ENCODE assay signal across 11 mouse cellular contexts in genomic region chr16:31412321-31412720, GRCm38 (mm10). TPM values are rescaled to one million over a fixed set of nuclear protein-coding genes. Genes with fewer than 3 reads are reported as not detected.
DNase-seq lines count a peak whose midpoint lies in the region; ATAC-seq and TF ChIP-seq lines count a peak whose summit lies in the region.
"Had no signal": no experiment of that assay in that cellular context is flagged by ENCODE, and none has a peak within 500 bp of the region (broad histone marks: within the 10 kb centered on the region; RNA-seq: fewer than 3 reads in every experiment).

No protein-coding gene starts in this region.

- H3K4me2 ChIP-seq in heart, postnatal 0 days (ENCODE audit: low read depth, low read length) = no peak overlapping the region
- no peak overlapping the region for H3K4me2 ChIP-seq in midbrain, embryonic 14.5 days (ENCODE audit: low read length)
- H3K4me2 ChIP-seq: midbrain, embryonic 11.5 days had no signal

- no peaks in the 10 kb centered on the region for H3K4me1 ChIP-seq in heart, postnatal 0 days (ENCODE audit: control insufficient read depth, insufficient read depth)
- H3K4me1 ChIP-seq in midbrain, embryonic 14.5 days (ENCODE audit: control insufficient read depth, insufficient read depth, low read length) = no peaks in the 10 kb centered on the region

- peak; percentile 51; the same call in 1 of the 2 replicates for ATAC-seq in heart, postnatal 0 days (ENCODE audit: insufficient read depth, low read depth)
- ATAC-seq in midbrain, embryonic 14.5 days (ENCODE audit: low FRiP score, low TSS enrichment) = no peak

- TF ChIP-seq CTCF in heart, postnatal 0 days (IDR thresholded peaks at IDR 0.05; ENCODE audit: low read depth) = no peak

- H3K9ac ChIP-seq in heart, postnatal 0 days (replicated peaks; ENCODE audit: low read depth, low read length) = no peak overlapping the region
- no peak overlapping the region for H3K9ac ChIP-seq in midbrain, embryonic 14.5 days (replicated peaks; ENCODE audit: low read length)

- no peaks in the 10 kb centered on the region for H3K9me3 ChIP-seq in heart, postnatal 0 days (replicated peaks; ENCODE audit: control insufficient read depth, low read length)
- H3K9me3 ChIP-seq in midbrain, embryonic 14.5 days (ENCODE audit: control insufficient read depth, low read length) = no peaks in the 10 kb centered on the region

- DNase-seq in adrenal gland, adult 2 months = peak; percentile 70
- DNase-seq in adrenal gland, adult 18-20 months (ENCODE audit: low spot score in 2 of 2) = no peak
- DNase-seq in left cerebral cortex, postnatal 4 days = peak; percentile 58
- no peak for DNase-seq in left cerebral cortex, adult 18-20 months (ENCODE audit: low spot score in 2 of 2)
- peak; percentile 32 for DNase-seq in heart, postnatal 0 days (ENCODE audit: low spot score)
- DNase-seq in lung, postnatal 36 days = peak; percentile 43
- no peak for DNase-seq in midbrain, embryonic 14.5 days
- DNase-seq in Muller cell, postnatal 12 days (ENCODE audit: inconsistent ontology term) = no peak
- DNase-seq: right cerebral cortex, postnatal 14 days had no signal

- no peaks in the 10 kb centered on the region for H3K27me3 ChIP-seq in heart, postnatal 0 days (ENCODE audit: control insufficient read depth, insufficient read depth, low read length)
- no peaks in the 10 kb centered on the region for H3K27me3 ChIP-seq in midbrain, embryonic 14.5 days (ENCODE audit: control insufficient read depth, insufficient read depth, low read length)

- 60% methylated on average over 14 of the region's 14 CpGs for WGBS in heart, postnatal 0 days
- 79% methylated on average over 14 of the region's 14 CpGs for WGBS in midbrain, embryonic 14.5 days

- H3K4me3 ChIP-seq in heart, postnatal 0 days (ENCODE audit: low read depth, low read length) = no peak overlapping the region
- no peak overlapping the region for H3K4me3 ChIP-seq in midbrain, embryonic 14.5 days (replicated peaks; ENCODE audit: low read depth, low read length)
- H3K4me3 ChIP-seq: layer of hippocampus, adult 2 months had no signal

- no peak overlapping the region for H3K27ac ChIP-seq in heart, postnatal 0 days (ENCODE audit: low read depth)
- no peak overlapping the region for H3K27ac ChIP-seq in midbrain, embryonic 14.5 days (replicated peaks; ENCODE audit: low read depth, low read length)
- H3K27ac ChIP-seq: layer of hippocampus, adult 2 months had no signal

- intact Hi-C loops in left cerebral cortex, postnatal 4 days (cut with DNase I) = no loop called here

- H3K36me3 ChIP-seq in heart, postnatal 0 days (replicated peaks; ENCODE audit: control insufficient read depth, insufficient read depth, low read length) = no peaks in the 10 kb centered on the region
- H3K36me3 ChIP-seq in midbrain, embryonic 14.5 days (ENCODE audit: control insufficient read depth, insufficient read depth, low read length) = no peaks in the 10 kb centered on the region

- TF ChIP-seq EP300 in heart, postnatal 0 days (IDR thresholded peaks at IDR 0.05; ENCODE audit: low read depth) = no peak

RNA-seq across cellular contexts. Expression of gene Bdh1, which starts 9.8 kb away (rescaled TPM):
- total RNA-seq in adrenal gland, adult 2 months (2021) = 10 to 100 TPM in 1 of 2 experiments, 1 to 10 TPM in 1; 4.1 to 21.7 TPM
- 2.4 and 2.9 TPM in 2 replicates for polyA plus RNA-seq in adrenal gland, adult 2 months (2012; rRNA removed)
- total RNA-seq in adrenal gland, adult 18-20 months (2021) = 10 to 100 TPM in 1 of 2 experiments, 1 to 10 TPM in 1; 5.0 to 23.1 TPM
- 100 to 1,000 TPM; 259 to 272 TPM for total RNA-seq in left cerebral cortex, postnatal 4 days (2021)
- total RNA-seq in left cerebral cortex, adult 18-20 months (2021) = 10 to 100 TPM; 91.8 to 98.9 TPM
- 9.5 and 13.6 TPM in 2 replicates for total RNA-seq in heart, postnatal 0 days (2014; rRNA removed; ENCODE audit: low replicate concordance)
- 3.0 and 4.2 TPM in 2 replicates for polyA plus RNA-seq in heart, postnatal 0 days (2015; fragmentation: Nextera tagmentation; extraction: Ambion mirVana)
- polyA plus RNA-seq in midbrain, embryonic 14.5 days (2014; fragmentation: Nextera tagmentation; extraction: Ambion mirVana) = 76.5 and 125 TPM in 2 replicates

Comparison
In these comparisons a context has a peak if more than half of its experiments do, and no peak if none do; other contexts are left out.
1. DNase-seq: peak in adrenal gland, adult 2 months (single experiment), left cerebral cortex, postnatal 4 days (single experiment), heart, postnatal 0 days (single experiment) and lung, postnatal 36 days (single experiment); none in adrenal gland, adult 18-20 months (0 of 2), left cerebral cortex, adult 18-20 months (0 of 2), midbrain, embryonic 14.5 days (single experiment) and Muller cell, postnatal 12 days (single experiment).